Mouse (Mus musculus) left cerebral cortex, adult 8-10 months (tissue): Measurements from ENCODE around the gene Clcf1. TPM values are rescaled to one million over a fixed set of nuclear protein-coding genes. Genes with fewer than 3 reads are reported as not detected.

Source experiments
- DNase-seq, 2 experiments: peaks; one replicate each; pipeline ENCODE4 v3.0.0; 2022; ENCODE audit warnings: low spot score in 2 of 2
- total RNA-seq, 4 experiments: library from RNA; stranded (reverse); gene quantifications; 2 replicates each; pipeline ENCODE4 v1.2.4; 2022

The Clcf1 gene
- total RNA-seq, 4 experiments from 2014 or later: 0.65 to 2.4 (median 1.2) TPM

GRCm38 (mm10) chr19:4217140-4217539, 3.1 kb downstream of the Clcf1 start:
- DNase-seq: no peak

GRCm38 (mm10) chr19:4217855-4218254, 3.8 kb downstream of the Clcf1 start:
- DNase-seq: no peak

- DNase-seq: no peak
Observed at GRCm38 (mm10) chr19:4218293-4218692, 4.3 kb downstream of the Clcf1 start.

GRCm38 (mm10) chr19:4218784-4219183, 4.7 kb downstream of the Clcf1 start:
- no peak for DNase-seq

GRCm38 (mm10) chr19:4219943-4220342, 5.9 kb downstream of the Clcf1 start:
- DNase-seq: no peak

- DNase-seq: no peak
Observed at GRCm38 (mm10) chr19:4220416-4220815, 6.4 kb downstream of the Clcf1 start.

GRCm38 (mm10) chr19:4220957-4221743, 7.1 kb downstream of the Clcf1 start:
- DNase-seq: no peak

GRCm38 (mm10) chr19:4222165-4222564, 8.1 kb downstream of the Clcf1 start:
- no peak for DNase-seq

GRCm38 (mm10) chr19:4226779-4227178, 12.7 kb downstream of the Clcf1 start:
- no peak for DNase-seq

GRCm38 (mm10) chr19:4227446-4227845, 13.4 kb downstream of the Clcf1 start:
- DNase-seq: no peak

- DNase-seq: peak in 1 of 2 experiments; percentile 45
Observed at GRCm38 (mm10) chr19:4227894-4228678, 14.0 kb downstream of the Clcf1 start.

- DNase-seq: no peak
Observed at GRCm38 (mm10) chr19:4228891-4229290, 14.9 kb downstream of the Clcf1 start.

- no peak for DNase-seq
Observed at GRCm38 (mm10) chr19:4229451-4230076, 15.5 kb downstream of the Clcf1 start.

GRCm38 (mm10) chr19:4230415-4230814, 16.4 kb downstream of the Clcf1 start:
- DNase-seq: no peak

GRCm38 (mm10) chr19:4231253-4232185, 17.5 kb downstream of the Clcf1 start, which contains the start of gene Pold4:
Gene Pold4, plus strand, starts transcription at chr19:4231899.
- peak; percentile 85 to 98 for DNase-seq

- DNase-seq: peak in 1 of 2 experiments; percentile 50
Observed at GRCm38 (mm10) chr19:4232186-4232572, 18.1 kb downstream of the Clcf1 start.

GRCm38 (mm10) chr19:4232651-4233050, 18.6 kb downstream of the Clcf1 start:
- no peak for DNase-seq

- DNase-seq: no peak
Observed at GRCm38 (mm10) chr19:4234548-4234947, 20.5 kb downstream of the Clcf1 start.

GRCm38 (mm10) chr19:4240247-4240668, 26.2 kb downstream of the Clcf1 start:
- DNase-seq: no peak

- DNase-seq: no peak
Observed at GRCm38 (mm10) chr19:4242416-4242815, 28.4 kb downstream of the Clcf1 start.

GRCm38 (mm10) chr19:4244775-4245174, 30.7 kb downstream of the Clcf1 start:
- DNase-seq: no peak
